Mouse (Mus musculus) midbrain, embryonic 10.5 days (tissue): ENCODE measurements at regions not wholly inside any gene's neighbourhood (a gene's known extent, or its start where the extent isn't known, plus 50 kb on each side); places are given as distances from the start of the nearest gene placed in this dataset.

ENCODE experiments used
- DNase-seq: peaks from one replicate; pipeline ENCODE4 v3.0.0-alpha.2; 2017; ENCODE audit warnings: low spot score
- H3K27ac ChIP-seq: fragments of 300-500 bp; sonication (generic); replicated peaks from 2 replicates; pipeline ENCODE4 v1.5.1; 2016; ENCODE audit warnings: mild to moderate bottlenecking
- H3K27me3 ChIP-seq: fragments of 300-500 bp; sonication (generic); 2 replicates; pipeline ENCODE4 v1.6.1; 2016; ENCODE audit warnings: low read depth, mild to moderate bottlenecking; ENCODE audit not compliant: poor library complexity, severe bottlenecking
- H3K36me3 ChIP-seq: fragments of 300-500 bp; sonication (generic); 2 replicates; pipeline ENCODE4 v1.6.1; 2016; ENCODE audit warnings: mild to moderate bottlenecking, moderate library complexity
- H3K4me1 ChIP-seq: fragments of 300-500 bp; sonication (generic); 2 replicates; pipeline ENCODE4 v1.6.1; 2016
- H3K4me3 ChIP-seq: fragments of 300-500 bp; sonication (generic); 2 replicates; pipeline ENCODE4 v1.5.1; 2016; ENCODE audit warnings: mild to moderate bottlenecking, moderate library complexity
- H3K9me3 ChIP-seq: fragments of 300-500 bp; sonication (generic); replicated peaks from 2 replicates; pipeline ENCODE4 v1.6.1; 2016; ENCODE audit warnings: mild to moderate bottlenecking
- WGBS: fragments of 180-500 bp; shearing (Covaris S2); methylation state at CpG from one replicate; pipeline ENCODE4 v1.1.7; 2016; 5-methylcytosine and 5-hydroxymethylcytosine counted together

DNA sequence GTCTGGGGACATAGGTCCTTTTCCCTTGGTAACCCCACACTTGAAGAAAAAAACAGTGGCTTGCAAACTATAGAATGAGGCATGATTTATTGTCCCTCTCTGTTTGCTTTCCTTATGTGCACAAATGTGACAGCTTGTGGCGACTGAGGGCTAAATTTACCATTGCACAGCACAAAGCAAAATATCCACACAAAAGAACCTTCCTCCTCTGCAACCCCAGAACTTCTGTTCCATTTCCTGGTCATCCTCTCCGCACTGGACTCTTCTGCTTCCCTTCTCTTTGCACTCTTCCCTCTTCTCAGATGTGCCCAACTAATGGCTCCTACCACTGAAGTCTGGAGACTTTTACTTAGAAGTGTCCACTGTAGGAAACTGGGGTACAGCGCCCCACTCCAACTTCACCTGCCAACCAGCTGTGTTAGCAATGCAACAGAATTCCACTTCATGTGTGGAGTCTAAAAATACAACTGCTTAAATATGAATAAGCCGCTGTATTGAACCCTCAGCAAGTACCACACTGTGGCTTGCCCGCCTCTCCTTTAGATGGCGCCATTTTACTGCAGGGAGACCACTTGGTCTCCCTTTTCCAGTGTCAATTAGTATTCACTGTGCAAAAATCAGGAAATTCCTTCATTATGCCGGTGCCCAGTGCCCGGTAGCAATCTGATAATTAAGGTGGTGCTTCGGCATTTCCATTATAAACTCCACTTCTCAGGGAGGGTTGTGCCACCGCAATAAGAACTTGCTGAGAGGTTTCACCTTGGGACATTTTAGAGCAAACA is 199.6 kb downstream of the Foxa2 start:
- WGBS, result 31% methylated on average over 10 of the region's 10 CpGs
- Histone ChIP-seq H3K36me3 (no peaks in the 10 kb centered on the region), H3K4me3 (no peak overlapping the region), H3K4me1 (0 out of 2 replicates have a peak, but pooled peaks cover 3% of the 10 kb centered on the region), H3K27me3 (peaks cover 19% of the 10 kb centered on the region), H3K27ac (no peak overlapping the region), H3K9me3 (no peaks in the 10 kb centered on the region)
- peak; percentile 53 for DNase-seq

DNA sequence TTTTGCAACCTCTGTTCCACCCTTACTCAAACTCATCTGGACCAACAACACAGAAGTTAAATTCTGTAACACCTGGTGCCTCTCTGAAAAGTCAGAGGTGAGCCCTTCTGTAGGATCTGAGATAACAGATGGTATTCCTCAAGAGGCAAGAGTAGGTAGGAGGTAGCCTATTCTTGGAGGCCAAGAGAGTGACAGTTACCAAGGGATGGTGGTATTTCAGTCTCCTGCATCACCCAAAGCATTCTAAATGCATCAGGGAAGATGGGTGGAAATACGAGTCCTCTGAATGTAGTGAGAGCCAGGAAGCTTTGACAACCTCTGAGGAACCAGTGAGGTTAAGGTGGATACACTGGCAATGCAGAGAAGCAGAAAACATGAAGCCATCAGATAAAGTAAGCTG is 201.5 kb downstream of the Foxa2 start:
- 65% methylated on average over 1 of the region's 1 CpGs for WGBS
- Histone ChIP-seq H3K27me3 (peaks cover 19% of the 10 kb centered on the region), H3K4me3 (no peak overlapping the region), H3K4me1 (0 out of 2 replicates have a peak, but pooled peaks cover 3% of the 10 kb centered on the region), H3K9me3 (no peaks in the 10 kb centered on the region), H3K36me3 (no peaks in the 10 kb centered on the region), H3K27ac (no peak overlapping the region)
- DNase-seq, result no peak

DNA sequence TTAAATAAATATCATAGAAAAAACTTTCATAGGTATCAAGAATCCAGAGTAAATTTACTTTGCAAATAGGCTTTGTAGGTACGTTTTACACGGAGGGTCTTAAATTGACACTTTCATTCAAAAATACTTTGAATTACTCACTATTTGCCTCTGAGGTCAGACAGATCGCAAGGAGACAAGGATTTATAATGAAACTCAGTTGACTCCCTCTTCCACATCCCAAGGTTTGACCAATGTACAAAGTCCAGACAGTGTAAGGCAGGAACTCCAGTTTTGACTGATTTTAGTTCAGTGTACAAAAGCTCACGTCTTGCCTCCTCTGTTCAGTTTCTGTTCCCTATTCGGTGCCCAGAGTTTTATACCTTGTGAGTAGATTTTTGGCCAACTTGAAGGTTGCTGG is 205.8 kb downstream of the Foxa2 start:
- no peaks in the 10 kb centered on the region for H3K36me3 ChIP-seq
- H3K9me3 ChIP-seq, result no peaks in the 10 kb centered on the region
- H3K27ac ChIP-seq, result no peak overlapping the region
- 87% methylated on average over 5 of the region's 5 CpGs for WGBS
- no peaks in the 10 kb centered on the region for H3K4me1 ChIP-seq
- no peak overlapping the region for H3K4me3 ChIP-seq
- no peak for DNase-seq
- no peaks in the 10 kb centered on the region for H3K27me3 ChIP-seq

DNA sequence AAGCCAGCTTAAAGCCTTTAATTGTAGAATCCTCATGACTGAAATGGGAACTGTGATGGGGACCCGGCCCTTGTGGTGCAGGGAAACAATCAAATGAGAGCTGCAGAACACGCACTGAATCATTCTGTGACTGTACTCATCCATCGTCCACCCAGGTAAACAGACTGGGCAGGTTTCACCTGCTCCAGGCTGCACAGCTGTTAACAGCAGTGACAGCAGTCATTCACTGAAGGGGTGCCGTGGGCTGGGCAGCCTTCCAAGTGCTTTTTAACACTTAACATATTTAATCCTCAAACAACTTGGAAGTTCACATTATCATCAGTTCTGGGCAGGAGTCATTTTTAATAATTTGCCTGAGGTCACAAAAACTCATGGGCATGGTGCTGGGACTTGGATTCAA is 208.2 kb downstream of the Foxa2 start:
- Histone ChIP-seq H3K4me3 (no peak overlapping the region), H3K4me1 (no peaks in the 10 kb centered on the region), H3K9me3 (no peaks in the 10 kb centered on the region), H3K27ac (no peak overlapping the region), H3K27me3 (0 out of 2 replicates have a peak, but pooled peaks cover 4% of the 10 kb centered on the region), H3K36me3 (no peaks in the 10 kb centered on the region)
- DNase-seq, result no peak
- 84% methylated on average over 4 of the region's 4 CpGs for whole genome bisulfite sequencing

DNA sequence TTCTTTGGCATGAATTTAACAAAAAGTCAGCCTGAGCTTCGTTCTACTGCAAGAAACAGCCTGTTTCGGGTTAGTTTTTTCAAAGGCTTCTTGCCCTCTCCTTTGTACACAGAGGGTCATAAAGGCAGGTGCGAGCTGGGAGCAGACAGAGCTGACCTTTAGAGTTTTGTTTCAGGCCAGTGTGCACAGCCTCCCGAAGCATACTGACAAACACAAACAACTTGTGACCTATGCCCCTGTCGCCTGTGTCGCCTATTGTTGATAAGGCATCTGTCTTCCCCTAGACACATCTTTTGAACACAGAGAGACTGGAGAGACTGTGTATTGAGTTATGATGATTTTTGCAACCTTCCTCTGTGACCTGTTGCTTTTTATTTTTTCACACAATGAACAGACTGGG is 216.2 kb downstream of the Foxa2 start:
- Histone ChIP-seq H3K4me3 (no peak overlapping the region), H3K4me1 (peaks cover 11% of the 10 kb centered on the region), H3K36me3 (no peaks in the 10 kb centered on the region), H3K27me3 (0 out of 2 replicates have a peak, but pooled peaks cover 4% of the 10 kb centered on the region), H3K27ac (no peak overlapping the region), H3K9me3 (no peaks in the 10 kb centered on the region)
- peak; percentile 17 for DNase-seq
- 31% methylated on average over 6 of the region's 6 CpGs for WGBS

DNA sequence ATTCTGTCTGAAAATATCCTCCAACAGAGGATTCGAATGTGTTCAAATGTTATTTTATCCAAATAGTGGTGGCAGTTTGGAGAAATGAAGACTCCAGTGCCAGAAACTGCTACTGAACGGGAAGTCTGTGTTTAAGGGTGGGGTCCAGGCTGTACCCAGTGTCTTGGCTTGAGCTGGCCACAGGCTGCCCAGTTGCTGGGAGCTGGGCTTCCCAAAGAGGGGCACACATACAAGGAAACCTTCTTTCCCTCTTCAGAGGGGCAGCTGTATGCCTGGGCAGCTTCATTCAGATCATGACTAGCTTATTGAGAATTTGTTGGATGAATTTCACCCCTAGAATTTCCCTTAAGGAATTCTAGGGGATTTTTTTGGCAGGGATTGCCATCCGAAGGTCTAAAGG is 229.8 kb downstream of the Foxa2 start:
- no peak for DNase-seq
- WGBS, result 91% methylated on average over 3 of the region's 3 CpGs
- Histone ChIP-seq H3K4me1 (no peaks in the 10 kb centered on the region), H3K4me3 (no peak overlapping the region), H3K27me3 (no peaks in the 10 kb centered on the region; the same call in 1 of the 2 replicates), H3K9me3 (no peaks in the 10 kb centered on the region), H3K36me3 (no peaks in the 10 kb centered on the region), H3K27ac (no peak overlapping the region)

DNA sequence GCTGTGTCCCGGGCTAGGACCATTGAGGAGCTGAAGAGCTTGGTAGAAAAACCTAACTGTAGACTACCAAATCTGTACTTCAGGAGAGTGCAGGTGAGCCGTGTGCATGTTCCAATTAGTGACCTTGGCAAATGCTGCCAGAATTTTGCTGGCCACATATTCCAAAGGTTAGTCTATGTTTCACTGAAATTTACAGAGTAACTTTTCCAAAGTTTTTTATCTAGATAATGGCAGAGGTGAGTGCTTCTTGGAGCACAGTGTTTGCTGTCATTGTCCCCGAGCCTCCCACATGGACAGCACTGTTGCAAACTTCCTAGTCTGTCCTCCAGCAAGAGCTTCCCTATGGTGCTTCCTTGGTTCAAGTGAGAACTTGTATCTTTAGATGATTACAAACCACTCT is 232.5 kb downstream of the Foxa2 start:
- 87% methylated on average over 3 of the region's 3 CpGs for WGBS
- no peaks in the 10 kb centered on the region for H3K36me3 ChIP-seq
- H3K4me1 ChIP-seq, result no peaks in the 10 kb centered on the region
- H3K27ac ChIP-seq, result no peak overlapping the region
- no peaks in the 10 kb centered on the region; the same call in 1 of the 2 replicates for H3K27me3 ChIP-seq
- no peak for DNase-seq
- H3K9me3 ChIP-seq, result no peaks in the 10 kb centered on the region
- no peak overlapping the region for H3K4me3 ChIP-seq

DNA sequence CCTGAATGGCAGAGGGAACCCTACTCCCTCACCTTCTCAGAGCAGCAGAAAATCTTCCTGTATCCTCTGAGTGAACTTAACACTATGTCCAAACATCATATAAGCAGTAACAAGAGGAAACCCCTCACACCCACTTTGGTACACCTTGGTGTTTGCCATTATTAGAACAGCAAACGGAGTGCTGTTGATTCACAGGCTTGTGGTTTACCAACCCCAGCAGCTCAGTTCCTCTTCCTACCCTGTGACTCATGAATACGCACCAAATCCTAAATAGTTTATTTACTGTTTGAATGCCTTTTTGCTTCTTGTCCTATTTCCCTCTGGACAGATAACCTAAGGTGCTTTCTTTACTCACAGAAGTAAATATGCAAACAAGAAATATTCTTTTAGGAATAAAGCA is 233.3 kb downstream of the Foxa2 start:
- Histone ChIP-seq H3K4me3 (no peak overlapping the region), H3K27ac (no peak overlapping the region), H3K9me3 (no peaks in the 10 kb centered on the region), H3K4me1 (no peaks in the 10 kb centered on the region), H3K27me3 (no peaks in the 10 kb centered on the region; the same call in 1 of the 2 replicates), H3K36me3 (no peaks in the 10 kb centered on the region)
- DNase-seq, result no peak
- 87% methylated on average over 2 of the region's 2 CpGs for WGBS

DNA sequence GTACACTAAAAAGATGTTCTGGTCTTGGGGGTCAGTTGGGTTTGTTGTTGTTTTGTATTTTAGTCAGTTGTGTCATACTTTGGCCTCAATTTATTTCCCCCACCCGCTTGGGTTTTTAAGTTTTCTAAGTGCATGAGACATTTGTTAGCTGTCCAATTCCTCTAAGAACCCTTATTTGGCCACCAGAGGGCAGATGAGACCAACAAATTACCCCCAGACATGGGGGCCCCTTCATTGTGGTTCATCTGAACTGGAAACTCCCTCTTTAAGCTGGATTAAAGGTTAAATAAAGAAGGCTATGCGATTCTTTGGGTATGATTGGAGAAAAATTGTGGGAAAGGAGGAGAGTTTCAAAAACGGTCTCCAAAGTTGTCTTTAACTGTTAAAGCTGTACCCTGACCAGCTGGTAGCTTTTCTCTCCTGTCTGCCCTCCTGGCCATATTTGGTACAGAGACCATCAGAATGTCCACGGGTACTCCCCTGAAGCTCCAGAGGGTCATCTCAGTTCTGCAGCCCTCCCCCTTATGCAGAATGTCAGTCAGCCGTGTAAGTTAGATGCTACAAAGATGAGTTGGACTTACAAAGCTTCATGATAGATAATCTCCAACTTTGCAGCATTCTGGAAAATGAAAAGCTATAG is 238.6 kb downstream of the Foxa2 start:
- no peaks in the 10 kb centered on the region for H3K9me3 ChIP-seq
- H3K27ac ChIP-seq, result no peak overlapping the region
- no peaks in the 10 kb centered on the region for H3K36me3 ChIP-seq
- H3K4me3 ChIP-seq, result no peak overlapping the region
- 49% methylated on average over 5 of the region's 5 CpGs for WGBS
- peak; percentile 55 for DNase-seq
- H3K4me1 ChIP-seq, result no peaks in the 10 kb centered on the region
- H3K27me3 ChIP-seq, result no peaks in the 10 kb centered on the region; the same call in 1 of the 2 replicates

DNA sequence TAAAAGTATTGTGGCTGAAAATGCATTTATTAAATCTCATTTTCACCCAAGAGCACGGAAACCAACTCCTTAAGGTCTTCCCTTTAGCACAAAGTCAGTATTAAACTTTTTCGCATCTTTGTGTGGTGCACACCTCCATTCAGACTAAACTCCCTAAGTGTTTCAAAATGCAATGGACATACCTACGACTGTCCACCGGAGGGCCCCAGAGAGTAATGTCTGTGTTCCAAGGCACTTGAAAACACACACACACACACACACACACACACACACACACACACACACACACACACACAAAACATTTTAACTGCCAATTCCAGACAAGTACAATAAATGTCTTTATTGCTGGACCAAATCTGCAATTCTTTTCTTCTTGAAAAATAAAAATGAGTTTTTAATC is 243.7 kb downstream of the Foxa2 start:
- DNase-seq, result peak; percentile 41
- H3K4me1 ChIP-seq, result no peaks in the 10 kb centered on the region
- H3K9me3 ChIP-seq, result no peaks in the 10 kb centered on the region
- no peak overlapping the region for H3K27ac ChIP-seq
- H3K36me3 ChIP-seq, result no peaks in the 10 kb centered on the region
- no peaks in the 10 kb centered on the region for H3K27me3 ChIP-seq
- H3K4me3 ChIP-seq, result no peak overlapping the region
- 30% methylated on average over 4 of the region's 4 CpGs for WGBS

DNA sequence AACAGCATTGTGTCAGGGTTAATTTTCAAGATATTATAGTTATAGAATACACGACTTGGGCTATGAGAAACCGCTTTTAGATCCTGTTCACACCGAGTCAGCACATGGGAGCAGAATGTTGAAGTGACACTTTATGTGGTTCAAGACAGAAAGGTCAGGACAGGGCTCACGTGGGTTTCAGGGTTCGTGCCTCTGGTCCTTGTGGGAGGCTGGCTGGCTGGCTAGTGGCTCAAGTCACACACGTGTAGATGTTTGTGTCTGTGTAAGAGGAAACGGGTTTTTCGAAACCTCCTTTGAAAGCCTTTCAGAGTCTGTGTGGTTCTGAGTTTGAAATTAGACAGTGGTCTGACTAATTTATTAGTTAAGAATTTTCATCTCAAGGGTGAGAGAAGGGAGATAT is 255.3 kb downstream of the Foxa2 start:
- Histone ChIP-seq H3K27me3 (0 out of 2 replicates have a peak, but pooled peaks cover 6% of the 10 kb centered on the region), H3K4me1 (no peaks in the 10 kb centered on the region), H3K4me3 (no peak overlapping the region), H3K9me3 (no peaks in the 10 kb centered on the region), H3K36me3 (no peaks in the 10 kb centered on the region), H3K27ac (no peak overlapping the region)
- WGBS, result 79% methylated on average over 8 of the region's 8 CpGs
- DNase-seq, result no peak

DNA sequence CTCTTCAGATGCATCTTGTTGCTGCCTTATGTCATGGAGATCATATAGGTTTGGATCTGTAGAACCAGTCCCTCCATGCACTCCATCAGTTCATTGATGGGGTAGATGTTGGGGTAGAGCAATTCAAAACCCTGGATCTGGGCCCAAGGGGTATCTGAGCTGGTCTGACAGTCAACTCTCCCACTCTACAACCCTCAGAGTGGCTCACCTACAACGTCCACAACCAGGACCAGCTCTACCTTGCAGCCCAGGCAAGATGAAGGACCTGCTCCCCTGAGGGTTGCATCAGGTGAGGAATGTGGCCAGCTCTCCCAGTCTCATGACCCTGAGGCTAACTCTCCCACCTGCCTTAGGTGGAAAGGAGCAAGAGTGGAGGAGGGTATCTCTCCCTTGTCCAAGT is 256.9 kb downstream of the Foxa2 start:
- no peaks in the 10 kb centered on the region for H3K36me3 ChIP-seq
- WGBS, result 78% methylated on average over 1 of the region's 1 CpGs
- H3K9me3 ChIP-seq, result no peaks in the 10 kb centered on the region
- no peaks in the 10 kb centered on the region for H3K4me1 ChIP-seq
- DNase-seq, result no peak
- H3K4me3 ChIP-seq, result no peak overlapping the region
- 0 out of 2 replicates have a peak, but pooled peaks cover 6% of the 10 kb centered on the region for H3K27me3 ChIP-seq
- H3K27ac ChIP-seq, result no peak overlapping the region

DNA sequence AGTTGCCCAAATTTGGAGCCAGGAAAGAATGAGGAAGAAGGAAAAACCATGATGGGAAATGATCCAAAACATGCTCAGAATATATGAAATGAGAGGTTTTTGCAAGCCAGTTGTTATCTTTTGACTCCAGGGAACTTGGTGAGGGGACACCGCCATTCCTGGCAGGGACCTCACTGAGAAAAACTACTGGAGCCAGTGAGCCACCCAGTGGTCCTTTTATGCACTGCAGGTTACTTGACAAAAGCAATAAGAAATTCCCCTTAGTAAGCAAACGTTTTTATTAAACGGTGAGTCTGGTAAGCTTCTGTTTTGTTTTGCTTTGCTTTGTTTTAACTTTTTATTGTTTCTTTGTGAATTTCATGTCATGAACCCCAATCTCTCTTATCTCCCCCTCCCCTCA is 257.5 kb downstream of the Foxa2 start:
- 17% methylated on average over 3 of the region's 3 CpGs for WGBS
- H3K36me3 ChIP-seq, result no peaks in the 10 kb centered on the region
- DNase-seq, result peak; percentile 69

More for the DNA sequence above, 257.5 kb downstream of the Foxa2 start:
- Histone ChIP-seq H3K27ac (no peak overlapping the region), H3K4me1 (no peaks in the 10 kb centered on the region), H3K4me3 (no peak overlapping the region), H3K9me3 (no peaks in the 10 kb centered on the region), H3K27me3 (0 out of 2 replicates have a peak, but pooled peaks cover 6% of the 10 kb centered on the region)
